Mouse (Mus musculus) ES-CJ7 (cell line): ENCODE measurements around the gene Mlf1.

Source experiments
- DNase-seq: peaks from one replicate; pipeline ENCODE4 v3.0.0; 2011; ENCODE audit warnings: low read depth, low spot score

The Mlf1 gene

DNA sequence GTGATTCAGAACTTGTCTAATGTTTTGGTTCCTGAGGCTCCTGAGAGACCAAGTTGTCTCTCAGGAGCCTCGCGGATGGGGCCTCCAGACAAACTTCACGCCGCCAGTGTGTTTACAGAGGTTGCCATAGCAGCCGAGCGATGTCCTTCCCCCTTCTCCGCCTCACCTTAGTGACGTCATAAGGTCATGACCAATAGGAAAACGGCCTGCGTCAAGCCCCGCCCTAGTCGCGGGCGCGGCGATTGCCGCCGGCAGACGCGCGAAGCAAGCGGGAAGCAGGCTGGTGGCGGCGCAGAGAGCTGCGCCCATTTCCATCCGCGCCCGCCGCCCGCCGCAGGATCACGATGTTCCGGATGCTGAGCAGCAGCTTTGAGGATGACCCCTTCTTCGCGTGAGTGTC, at the start of gene Mlf1:
Mlf1 (plus strand) TSS at position 226 of the 400 bp plus-strand sequence.
- DNase-seq: peak; percentile 93

DNA sequence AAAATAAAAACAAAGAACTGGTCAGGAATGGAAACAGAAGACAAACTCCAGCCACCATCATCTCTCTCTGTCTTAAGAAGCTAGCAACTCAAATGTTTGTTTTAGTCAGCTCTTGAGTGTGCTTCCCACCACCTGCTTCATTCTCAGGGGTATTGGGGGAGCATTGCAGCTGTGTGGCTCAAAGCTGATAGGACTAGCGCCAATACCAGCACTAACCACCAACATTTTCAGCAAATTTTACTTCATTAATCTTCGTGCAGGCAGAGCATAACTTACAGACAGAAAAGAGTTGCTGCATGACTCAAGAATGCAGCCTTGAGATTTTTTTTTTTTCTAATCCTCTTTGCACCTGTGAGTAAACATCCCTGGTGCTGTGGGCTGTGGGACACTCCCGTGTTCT, 34.3 kb upstream of the Mlf1 start:
- no peak for DNase-seq

DNA sequence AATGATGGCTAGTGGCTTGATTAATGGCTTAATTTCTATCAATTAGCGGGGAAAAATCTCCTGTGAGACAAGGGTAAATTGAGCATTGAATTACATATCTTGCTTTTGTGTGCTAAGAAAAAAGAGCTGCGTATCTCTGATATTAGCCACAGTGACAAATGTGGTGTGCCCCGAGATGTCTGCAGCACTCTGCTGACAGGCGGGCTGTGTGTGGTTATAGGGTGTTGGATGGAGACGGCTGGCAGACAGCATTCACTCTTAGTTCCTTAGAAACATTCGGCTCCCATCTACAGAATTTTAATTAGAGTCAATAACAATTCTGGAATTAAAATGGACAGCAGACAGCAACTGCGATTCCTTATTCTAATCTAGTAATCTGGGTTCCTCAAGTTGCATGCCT, 33.0 kb upstream of the Mlf1 start:
- DNase-seq: no peak

DNA sequence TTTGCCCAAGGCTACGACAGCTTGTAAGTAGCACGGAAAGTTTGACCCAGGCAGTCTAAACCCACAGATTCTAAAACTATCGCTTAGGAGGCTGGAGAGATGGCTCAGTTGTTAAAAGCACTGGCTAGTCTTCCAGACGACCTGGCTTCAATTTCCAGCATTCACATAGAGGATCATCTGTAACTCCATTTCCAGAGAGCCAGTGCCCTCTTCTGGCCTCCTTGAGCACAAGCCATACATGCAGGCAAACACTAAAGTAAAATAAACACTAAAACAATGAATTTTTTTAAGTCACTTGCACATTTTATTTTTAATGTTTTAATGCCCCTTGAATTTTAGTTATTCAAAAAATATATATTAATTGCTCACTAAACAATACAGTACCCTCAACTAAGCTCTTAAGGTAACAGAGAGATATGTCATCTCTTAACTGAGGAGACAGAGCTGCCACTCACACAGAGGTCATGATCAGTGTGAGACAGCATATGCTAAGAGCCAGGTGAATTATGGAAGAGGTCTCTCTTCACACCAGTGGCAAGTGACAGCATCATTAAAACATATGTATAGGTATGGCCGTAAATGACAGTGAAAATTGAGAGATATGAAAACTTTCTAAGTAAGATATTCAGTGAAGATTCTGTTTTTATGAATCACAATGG, 30.8 kb upstream of the Mlf1 start:
- peak; percentile 14 for DNase-seq

DNA sequence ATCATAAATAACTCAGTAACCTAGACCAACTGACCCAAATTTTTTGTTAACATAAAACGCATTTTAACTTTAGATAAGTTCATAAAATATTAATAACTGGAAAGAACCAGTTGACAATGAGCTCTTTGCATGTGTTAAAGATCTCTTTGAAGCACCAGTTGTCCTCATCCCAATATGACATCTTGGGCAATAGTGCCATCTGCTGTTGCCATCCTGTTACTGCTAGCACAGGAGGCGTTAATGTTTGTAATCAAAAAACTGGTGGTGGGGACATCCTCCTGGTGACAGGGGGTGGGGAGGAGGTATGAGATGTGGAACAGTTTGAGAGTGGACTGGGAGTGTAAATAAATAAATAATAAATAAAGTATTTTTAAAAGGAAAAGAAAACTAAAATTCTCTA, 29.3 kb upstream of the Mlf1 start:
- peak; percentile 56 for DNase-seq

DNA sequence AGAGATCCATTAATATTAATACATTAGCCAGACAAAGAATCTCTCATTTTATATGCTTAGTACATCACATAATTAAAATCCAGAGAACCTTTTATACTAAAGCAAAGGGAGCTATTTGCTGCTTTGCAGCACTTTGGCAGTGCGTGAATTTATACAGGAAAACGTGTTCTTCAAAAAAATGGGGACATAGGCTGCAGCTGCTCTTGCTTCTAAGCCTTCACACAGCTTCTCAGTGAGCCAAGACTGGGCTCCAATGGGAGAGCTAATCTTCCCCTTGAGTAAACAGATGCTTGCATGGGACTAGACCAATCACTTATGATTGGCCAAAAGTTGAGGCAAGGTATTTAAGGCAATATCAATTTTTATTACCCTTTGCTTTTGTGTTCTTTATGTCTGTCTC, 27.2 kb upstream of the Mlf1 start:
- DNase-seq: no peak

DNA sequence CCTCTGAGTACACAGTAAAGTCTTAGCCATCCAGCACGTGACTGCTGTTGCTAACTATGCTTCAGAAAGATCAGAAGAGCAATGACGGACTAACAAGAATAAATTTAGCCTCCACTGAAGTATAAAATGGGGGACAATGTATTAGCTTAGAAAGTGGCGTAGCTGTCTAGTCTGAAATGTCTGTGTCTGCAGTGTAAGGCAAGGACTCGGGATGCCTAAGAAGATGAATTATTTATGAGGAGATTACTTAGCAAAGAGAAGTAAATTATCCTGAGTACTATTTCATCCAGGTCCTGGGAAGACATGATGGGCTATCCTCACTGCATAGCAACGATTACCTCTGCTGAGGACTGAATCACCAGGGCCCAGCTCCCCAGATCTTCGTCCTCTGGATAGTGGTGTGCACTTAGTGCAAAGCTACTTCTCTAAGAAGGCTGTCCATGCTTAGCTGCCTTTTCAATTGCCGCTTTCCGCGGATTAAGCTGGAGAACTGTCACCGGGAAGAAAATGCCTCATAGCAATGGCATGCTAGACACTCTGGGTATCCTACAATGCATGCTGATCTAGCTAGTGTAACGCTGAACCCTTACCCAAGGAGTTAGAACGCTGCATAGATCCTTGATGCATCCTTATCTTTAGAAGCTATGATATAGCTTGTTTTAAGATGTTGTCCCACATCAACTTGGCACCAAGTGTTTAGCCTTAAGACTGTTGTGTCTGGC, 22.3 kb upstream of the Mlf1 start:
- DNase-seq: no peak

DNA sequence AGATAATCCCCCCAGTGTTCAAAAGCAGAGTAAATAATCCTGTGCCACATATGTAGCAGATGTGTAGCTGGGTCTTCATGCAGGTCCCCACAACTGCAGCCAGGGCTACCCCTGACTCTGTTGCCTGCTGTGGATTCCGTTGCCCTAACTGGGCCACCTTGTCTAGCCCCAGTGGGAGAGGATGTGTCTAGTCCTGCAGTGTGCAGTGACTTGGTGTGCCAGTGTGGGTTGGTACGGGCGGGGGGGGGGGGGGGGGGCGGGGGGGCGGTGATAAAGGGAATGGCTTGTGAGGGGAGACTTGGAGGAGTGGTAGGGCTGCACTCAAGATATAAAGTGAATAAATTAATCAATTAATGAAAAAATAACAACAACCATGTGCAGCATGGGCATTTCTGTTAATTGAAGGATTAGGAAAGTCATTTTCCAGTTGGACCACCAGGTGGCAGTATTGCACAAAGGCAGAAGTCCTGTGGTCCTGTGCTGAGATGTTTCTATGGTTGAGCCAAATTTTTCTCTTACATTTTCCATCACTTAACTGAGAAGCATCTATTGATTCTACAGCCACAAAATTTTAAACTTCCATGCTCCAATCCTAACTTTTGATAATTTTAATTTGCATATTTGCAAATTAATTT, 21.7 kb upstream of the Mlf1 start:
- DNase-seq: peak; percentile 45

DNA sequence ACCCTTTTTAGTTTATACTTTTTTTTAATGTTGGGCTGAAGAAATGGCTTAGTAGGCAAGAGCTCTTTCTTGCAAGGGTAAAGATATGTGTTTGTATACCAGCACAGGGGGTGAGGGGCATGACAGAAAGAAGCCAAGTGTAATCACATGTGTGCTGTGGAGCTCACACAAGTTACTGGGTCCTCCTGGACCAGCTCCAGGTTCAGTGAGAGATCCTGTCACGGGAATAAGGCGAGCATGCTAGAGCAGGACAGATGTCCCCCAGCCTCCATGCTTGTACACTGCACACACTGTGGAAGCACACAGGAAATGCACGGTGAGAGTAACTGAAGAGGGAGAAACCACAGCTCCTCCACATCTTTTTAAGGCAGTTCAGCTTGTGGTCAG, 21.1 kb upstream of the Mlf1 start:
- no peak for DNase-seq

DNA sequence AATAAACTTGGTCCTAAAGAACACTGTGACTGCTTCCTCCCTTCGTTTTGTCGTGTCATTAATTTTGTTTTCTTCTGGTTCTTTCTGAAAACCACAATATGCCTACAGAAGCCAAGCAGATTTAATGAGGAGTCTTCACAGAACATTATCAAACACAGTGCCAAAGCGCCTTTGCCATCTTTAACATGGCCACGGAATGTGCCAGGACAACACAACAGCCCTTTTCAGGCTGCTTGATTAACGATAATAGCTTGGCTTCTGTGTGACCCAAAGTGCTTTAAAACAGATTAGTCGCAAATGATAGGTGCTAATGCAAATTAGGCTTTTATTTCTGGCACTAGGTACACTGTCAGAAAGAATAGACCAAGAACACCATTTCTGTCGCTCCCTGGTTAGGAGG, 15.5 kb upstream of the Mlf1 start:
- no peak for DNase-seq

DNA sequence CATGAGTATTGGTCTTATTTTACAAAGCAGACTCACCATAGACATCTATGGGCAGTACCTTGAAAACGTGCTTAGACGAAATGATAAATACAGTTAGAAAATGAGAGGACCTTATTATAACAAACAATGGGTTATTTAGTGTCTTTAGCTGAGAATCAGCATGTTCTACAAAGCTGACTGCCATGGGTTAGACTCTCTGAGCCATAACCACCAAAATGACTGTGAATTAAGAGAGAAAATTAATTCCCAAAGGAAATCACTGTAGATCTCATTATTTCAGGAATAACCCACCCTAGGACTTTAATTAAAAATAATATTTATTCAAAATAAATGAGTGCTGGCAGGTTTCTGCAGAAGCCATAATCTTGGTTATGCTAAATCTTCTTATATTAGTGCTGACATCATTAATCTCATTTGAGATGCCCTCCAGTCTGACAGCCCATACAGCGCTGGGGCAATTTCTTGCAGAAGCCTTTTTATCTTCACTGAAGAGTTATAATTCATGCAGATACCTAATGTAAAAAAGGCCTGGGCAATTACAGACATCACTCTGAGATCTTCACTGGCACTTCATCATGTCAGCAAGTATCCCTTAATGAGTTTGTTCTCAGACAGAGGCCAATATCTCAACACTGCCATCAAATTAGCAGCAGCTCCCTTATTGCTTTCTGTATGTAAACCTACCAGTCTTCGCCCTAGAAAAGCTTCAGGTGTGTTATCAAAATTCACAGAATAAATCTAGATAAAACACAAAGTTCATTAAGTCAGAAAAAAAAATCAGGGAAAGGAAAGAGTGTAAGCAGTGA, 7.6 kb upstream of the Mlf1 start:
- DNase-seq: no peak

DNA sequence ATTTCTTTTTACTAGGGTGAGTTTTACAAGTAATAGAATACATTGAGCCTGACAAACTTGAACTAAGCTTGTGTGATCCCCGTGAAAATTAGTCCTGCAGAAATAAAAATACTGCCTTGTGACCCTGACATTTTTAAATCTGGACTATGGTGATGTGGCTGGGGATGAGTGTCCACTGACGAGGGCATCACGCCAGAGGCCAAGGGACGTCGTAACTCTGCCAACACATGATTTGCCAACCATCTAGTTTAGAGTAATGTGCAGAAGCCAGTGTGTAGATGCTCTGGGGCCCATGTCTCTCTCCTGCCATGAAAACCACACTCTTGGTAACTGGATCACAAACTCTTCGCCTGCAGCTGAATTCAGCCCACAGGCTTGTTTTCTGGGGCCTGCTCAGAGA, 6.4 kb upstream of the Mlf1 start:
- DNase-seq: no peak

DNA sequence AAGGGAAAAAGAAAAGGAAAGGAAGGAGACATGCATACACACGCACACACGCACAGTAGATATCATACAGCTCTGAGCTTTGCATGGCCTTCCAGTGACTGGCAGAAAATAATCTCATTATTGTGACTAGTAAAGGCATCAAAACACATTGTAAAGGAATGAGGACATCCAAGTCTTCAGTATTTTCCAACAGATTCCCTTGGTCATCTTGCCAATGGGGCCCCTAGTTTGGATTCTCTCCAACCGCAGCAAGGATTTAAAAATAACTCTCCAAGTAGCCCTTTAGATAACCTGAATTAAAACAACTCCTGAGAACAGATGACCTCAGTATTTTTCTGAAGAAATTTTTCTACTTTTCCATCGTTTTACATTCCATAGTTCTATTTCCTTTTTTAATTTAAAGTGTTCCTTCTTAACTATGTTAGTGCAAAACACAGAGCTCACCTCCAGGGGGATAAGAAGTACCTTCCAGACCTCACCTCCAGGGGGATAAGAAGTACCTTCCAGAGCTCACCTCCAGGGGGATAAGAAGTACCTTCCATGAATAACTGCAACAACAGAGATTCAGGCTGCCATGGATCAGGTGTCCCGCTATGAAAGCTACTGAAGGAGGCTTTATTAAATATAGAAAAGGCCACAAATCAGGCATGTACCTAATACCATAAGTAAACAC, 4.4 kb upstream of the Mlf1 start:
- DNase-seq: peak; percentile 63

DNA sequence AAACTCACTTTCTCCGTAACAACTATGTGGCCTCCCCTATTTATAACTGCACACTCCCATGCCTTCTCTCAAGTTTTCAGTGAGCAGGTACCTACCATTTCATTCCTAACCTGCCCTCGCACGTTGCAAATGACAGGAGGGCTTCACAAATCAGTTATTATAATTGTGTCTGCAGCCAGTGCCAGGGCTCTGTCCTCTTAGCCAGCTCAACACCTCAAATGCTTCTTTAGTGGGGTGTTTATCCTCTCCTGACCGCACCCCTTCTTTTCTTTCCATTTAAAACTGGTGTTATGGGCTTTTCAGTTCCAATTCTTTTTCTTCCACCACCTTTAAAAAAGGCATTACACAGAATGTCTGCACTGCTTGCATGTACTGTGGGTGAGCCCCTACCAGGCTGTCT, 1.7 kb upstream of the Mlf1 start:
- no peak for DNase-seq

DNA sequence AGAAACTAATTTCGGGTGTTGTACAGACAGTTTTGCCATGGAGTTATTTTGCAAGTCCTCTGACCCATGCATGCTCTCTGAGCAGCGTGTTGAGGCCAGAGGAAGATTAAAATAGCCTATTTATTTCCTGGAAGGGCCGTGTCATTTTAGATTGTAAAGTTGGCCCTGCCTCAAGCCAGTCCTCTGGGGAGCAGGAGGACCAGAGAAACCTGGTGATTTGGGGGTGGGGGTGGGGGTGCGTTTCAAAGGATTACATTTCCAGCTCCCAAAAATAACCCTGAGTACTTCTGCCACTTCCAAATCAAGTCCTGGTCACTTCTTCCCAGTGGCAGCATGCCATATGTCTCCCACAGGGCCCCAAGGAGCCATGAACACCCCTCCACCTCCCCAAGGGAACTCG, 1.1 kb upstream of the Mlf1 start:
- DNase-seq: no peak

DNA sequence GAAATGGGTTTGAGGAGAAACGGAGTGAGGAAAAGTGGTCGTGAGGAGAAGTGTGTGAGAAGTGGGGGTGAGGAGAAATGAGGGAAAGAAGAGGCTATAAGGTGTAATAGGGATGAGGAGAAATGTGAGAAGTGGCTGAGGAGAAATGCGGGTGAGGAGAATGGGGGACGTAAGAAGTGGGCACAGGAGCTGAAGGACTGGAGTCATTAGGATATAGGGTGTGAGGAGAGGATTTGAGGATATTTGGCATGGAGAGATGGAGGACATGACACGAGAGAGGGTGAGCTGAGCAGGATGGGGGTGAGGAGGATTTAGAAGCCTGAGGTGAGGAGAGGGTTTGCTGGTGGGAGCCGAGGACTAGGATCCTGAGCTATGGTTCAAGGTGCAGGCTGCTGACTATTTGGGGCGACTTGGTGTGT, 472 bp downstream of the Mlf1 start:
- peak; percentile 3 for DNase-seq

DNA sequence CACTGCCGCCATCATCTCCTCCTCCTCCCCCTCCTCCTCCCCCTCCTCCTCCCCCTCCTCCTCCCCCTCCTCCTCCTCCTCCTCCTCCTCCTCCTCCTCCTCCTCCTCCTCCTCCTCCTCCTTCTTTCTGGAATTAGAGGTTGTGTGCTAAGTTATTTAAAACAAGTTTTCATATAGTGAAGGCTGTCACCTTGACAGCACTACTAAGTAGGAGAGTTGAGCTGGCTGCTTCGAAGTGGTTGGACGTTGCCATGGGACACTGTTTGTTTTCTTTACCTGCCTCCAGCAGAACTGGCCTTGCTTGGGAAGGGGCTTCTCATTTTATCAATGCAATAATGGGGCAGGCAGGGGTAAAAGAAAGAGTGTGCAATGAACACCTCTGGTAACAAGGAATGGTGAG, 1.2 kb downstream of the Mlf1 start, which contains the start of gene Gm17402:
Gm17402 (minus strand) TSS at position 101 of the 400 bp plus-strand sequence.
- DNase-seq: no peak

DNA sequence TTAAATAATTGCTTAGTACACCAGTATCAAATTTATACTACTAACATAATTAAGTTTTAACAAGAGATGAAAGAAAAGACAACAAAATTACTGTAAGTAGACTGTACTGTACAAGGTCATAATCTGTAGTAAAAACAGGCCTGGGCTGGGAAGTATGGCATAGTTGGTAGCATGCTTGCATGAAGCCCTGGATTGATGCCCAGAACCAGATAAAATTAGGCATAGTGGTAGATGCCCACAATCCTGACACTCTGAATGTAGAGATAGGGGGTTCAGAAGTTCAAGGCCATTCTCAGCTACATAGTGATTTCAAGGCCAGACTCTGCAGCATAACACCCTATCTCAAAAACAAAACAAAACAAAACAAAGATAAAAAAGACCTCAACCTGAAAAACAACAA, 4.3 kb downstream of the Mlf1 start:
- no peak for DNase-seq

DNA sequence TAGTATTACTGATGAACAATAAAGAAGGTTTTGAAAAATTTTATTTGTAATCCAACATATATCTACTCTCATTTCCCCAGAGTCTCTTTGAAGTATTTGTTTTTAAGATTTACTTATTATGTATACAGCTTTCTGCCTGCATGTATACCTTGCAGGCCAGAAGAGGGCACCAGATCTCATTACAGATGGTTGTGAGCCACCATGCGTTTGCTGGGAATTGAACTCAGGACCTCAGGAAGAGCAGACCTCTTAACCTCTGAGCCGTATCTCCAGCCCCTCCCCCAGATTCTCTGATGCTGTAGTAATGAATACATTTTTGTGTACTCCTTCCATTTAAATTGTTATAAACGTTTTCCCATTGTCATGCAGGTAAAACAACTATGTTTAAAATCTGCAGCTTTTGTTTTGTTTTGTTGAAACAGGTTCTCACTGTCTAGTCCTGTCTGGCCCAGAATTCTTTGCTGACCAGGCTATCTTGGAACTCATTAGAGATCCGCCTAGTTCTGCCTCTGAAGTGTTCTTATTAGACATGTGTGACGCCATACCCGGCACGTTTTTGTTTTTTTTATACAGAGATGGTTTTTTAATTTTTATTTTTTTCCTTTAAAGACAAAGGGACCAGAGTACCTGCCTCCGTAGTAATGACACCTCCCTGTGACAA, 55.6 kb downstream of the Mlf1 start:
- DNase-seq: peak; percentile 27

DNA sequence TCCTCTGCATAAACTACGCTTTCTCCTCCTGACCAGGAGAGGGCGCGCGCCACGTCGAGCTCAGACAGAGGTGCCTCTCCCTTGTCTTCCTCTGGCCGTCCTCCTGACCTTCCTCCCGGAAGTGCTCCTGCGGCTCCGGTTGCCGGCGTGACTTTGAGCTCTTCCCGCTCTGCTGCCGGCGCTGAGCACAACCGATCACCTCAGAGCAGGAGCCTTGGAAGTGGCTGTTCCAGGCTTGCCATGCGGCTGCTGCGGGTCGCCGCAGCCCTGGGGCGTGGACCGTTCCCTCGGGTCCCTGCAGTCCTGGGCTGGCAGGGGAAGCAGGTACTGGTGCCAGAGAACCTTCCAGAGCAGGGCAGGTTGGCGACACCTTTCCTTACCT, 56.1 kb downstream of the Mlf1 start, which contains the start of gene Gfm1:
Gfm1 (plus strand) TSS at position 98 of the 382 bp plus-strand sequence.
- peak; percentile 94 for DNase-seq

DNA sequence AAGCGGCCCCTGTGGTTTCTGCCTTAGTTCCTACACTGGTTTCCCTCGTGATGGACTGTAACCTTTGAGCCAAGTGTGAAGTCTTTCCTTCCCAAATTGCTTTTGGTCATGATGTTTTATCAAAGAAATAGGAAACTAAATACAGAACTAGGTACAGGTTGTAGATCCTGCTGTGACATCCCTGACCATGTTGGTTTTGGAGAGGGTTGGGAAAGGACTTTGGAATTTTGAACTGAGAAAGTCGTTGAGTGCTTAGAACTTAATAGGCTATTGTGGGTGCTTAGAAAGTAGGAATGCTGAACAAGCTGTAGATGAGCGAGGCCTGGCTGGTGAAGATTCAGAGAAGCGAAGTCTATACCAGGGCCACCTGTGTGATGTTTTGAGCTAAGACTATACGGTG, 60.1 kb downstream of the Mlf1 start:
- DNase-seq: no peak
